ENCODE assay signal across 14 mouse cellular contexts in genomic region chr19:6519483-6519882, GRCm38 (mm10). TPM values are rescaled to one million over a fixed set of nuclear protein-coding genes. Genes with fewer than 3 reads are reported as not detected.
DNase-seq lines count a peak whose midpoint lies in the region; ATAC-seq and TF ChIP-seq lines count a peak whose summit lies in the region.
"Had no signal": no experiment of that assay in that cellular context is flagged by ENCODE, and none has a peak within 500 bp of the region (broad histone marks: within the 10 kb centered on the region; RNA-seq: fewer than 3 reads in every experiment).

No protein-coding gene starts in this region.

- no peak overlapping the region for H3K4me3 ChIP-seq in layer of hippocampus, adult 2 months
- H3K4me3 ChIP-seq in embryonic facial prominence, embryonic 10.5 days = peak overlapping the region; percentile 32; the same call in 1 of the 2 replicates
- no peak overlapping the region for H3K4me3 ChIP-seq in hindbrain, embryonic 13.5 days
- no peak overlapping the region for H3K4me3 ChIP-seq in neural tube, embryonic 14.5 days (ENCODE audit: low read depth, low read length)

- no peak overlapping the region for H3K9ac ChIP-seq in hindbrain, embryonic 13.5 days
- no peak overlapping the region for H3K9ac ChIP-seq in neural tube, embryonic 14.5 days (replicated peaks; ENCODE audit: low read depth, low read length)

- peaks cover 57% of the 10 kb centered on the region for H3K4me1 ChIP-seq in embryonic facial prominence, embryonic 10.5 days
- H3K4me1 ChIP-seq in hindbrain, embryonic 13.5 days (replicated peaks) = peaks cover 51% of the 10 kb centered on the region
- peaks cover 17% of the 10 kb centered on the region for H3K4me1 ChIP-seq in neural tube, embryonic 14.5 days (ENCODE audit: control insufficient read depth, insufficient read depth, low read length)

- H3K27ac ChIP-seq in layer of hippocampus, adult 2 months = peak overlapping the region; percentile 80
- H3K27ac ChIP-seq in embryonic facial prominence, embryonic 10.5 days (replicated peaks) = peak overlapping the region; percentile 82
- H3K27ac ChIP-seq in hindbrain, embryonic 13.5 days = peak overlapping the region; percentile 93
- no peak overlapping the region for H3K27ac ChIP-seq in neural tube, embryonic 14.5 days (ENCODE audit: low read depth, low read length)
- H3K27ac ChIP-seq: macrophage had no signal

- peak; percentile 49 to 61 for DNase-seq in layer of hippocampus, adult 2 months (ENCODE audit: low spot score in 2 of 2)
- DNase-seq in layer of hippocampus, adult 11-12 months (ENCODE audit: low spot score) = no peak
- no peak for DNase-seq in embryonic facial prominence, embryonic 10.5 days (ENCODE audit: low spot score)
- DNase-seq in liver = no peak
- no peak for DNase-seq in urinary bladder, adult 18-20 months (ENCODE audit: low spot score in 2 of 2)
- no peak for DNase-seq in lung, postnatal 36 days
- DNase-seq: cerebellum, adult 18-20 months; heart, adult 11 months had no signal

- peaks cover 3% of the 10 kb centered on the region; the same call in 1 of the 2 replicates for H3K27me3 ChIP-seq in embryonic facial prominence, embryonic 10.5 days (replicated peaks; ENCODE audit: low read depth, poor library complexity, severe bottlenecking)
- no peaks in the 10 kb centered on the region for H3K27me3 ChIP-seq in hindbrain, embryonic 13.5 days
- H3K27me3 ChIP-seq in neural tube, embryonic 14.5 days (ENCODE audit: control insufficient read depth, insufficient read depth, low read length) = no peaks in the 10 kb centered on the region

- no peak for ATAC-seq in hindbrain, embryonic 13.5 days (ENCODE audit: low FRiP score)
- ATAC-seq in neural tube, embryonic 14.5 days (ENCODE audit: low read depth) = 0 out of 2 replicates have a peak, but pooled peaks have one; percentile 24

- peaks cover 8% of the 10 kb centered on the region for H3K36me3 ChIP-seq in embryonic facial prominence, embryonic 10.5 days (replicated peaks)
- H3K36me3 ChIP-seq in hindbrain, embryonic 13.5 days = peaks cover 91% of the 10 kb centered on the region
- peaks cover 58% of the 10 kb centered on the region for H3K36me3 ChIP-seq in neural tube, embryonic 14.5 days (ENCODE audit: control insufficient read depth, insufficient read depth, low read length)

- peak overlapping the region; percentile 31; the same call in 1 of the 2 replicates for H3K4me2 ChIP-seq in hindbrain, embryonic 13.5 days
- no peak overlapping the region for H3K4me2 ChIP-seq in neural tube, embryonic 14.5 days (ENCODE audit: low read depth, low read length)

- no peak for TF ChIP-seq CTCF in layer of hippocampus, adult 2 months (conservative IDR thresholded peaks at IDR 0.05)

- WGBS in embryonic facial prominence, embryonic 10.5 days = 61% methylated on average over 2 of the region's 2 CpGs
- WGBS in hindbrain, embryonic 13.5 days = 60% methylated on average over 2 of the region's 2 CpGs
- 47% methylated on average over 2 of the region's 2 CpGs for WGBS in neural tube, embryonic 14.5 days

- no peaks in the 10 kb centered on the region for H3K9me3 ChIP-seq in embryonic facial prominence, embryonic 10.5 days
- no peaks in the 10 kb centered on the region for H3K9me3 ChIP-seq in hindbrain, embryonic 13.5 days
- H3K9me3 ChIP-seq in neural tube, embryonic 14.5 days (ENCODE audit: control insufficient read depth, low read length) = no peaks in the 10 kb centered on the region

RNA-seq across cellular contexts. Expression of gene Slc22a12, which starts 23.3 kb away (rescaled TPM):
- total RNA-seq in layer of hippocampus, adult 2 months (2021) = under 1 TPM; 0.20 to 0.37 TPM
- polyA plus RNA-seq in embryonic facial prominence, embryonic 10.5 days (2016; fragmentation: Nextera tagmentation; extraction: Ambion mirVana) = not detected in 2 replicates
- 0.10 and 0.23 TPM in 2 replicates for polyA plus RNA-seq in hindbrain, embryonic 13.5 days (2015; fragmentation: Nextera tagmentation; extraction: Ambion mirVana)
- 0.11 TPM in 1 of 2 replicates, not detected in the other for polyA plus RNA-seq in neural tube, embryonic 14.5 days (2014; fragmentation: Nextera tagmentation; extraction: Ambion mirVana)
- total RNA-seq: hematopoietic stem cell, adult 5-6 weeks; liver, adult 2 months; neutrophil, adult 5-6 weeks had no signal
- polyA plus RNA-seq: liver, adult 2 months; macrophage had no signal

Comparison
In these comparisons a context has a peak if more than half of its experiments do, and no peak if none do; other contexts are left out.
1. DNase-seq: peak in layer of hippocampus, adult 2 months (2 of 2); none in layer of hippocampus, adult 11-12 months (single experiment), embryonic facial prominence, embryonic 10.5 days (single experiment), liver (single experiment), urinary bladder, adult 18-20 months (0 of 2) and lung, postnatal 36 days (single experiment).